Mouse (Mus musculus) WW6 (cell line): ENCODE measurements around the gene Slc25a47.
A peak's percentile ranks its signal among the peaks of the same experiment; 100 is the strongest.

Experiments used
- DNase-seq: peaks from one replicate; pipeline ENCODE4 v3.0.0-alpha.2; 2013; ENCODE audit warnings: low read depth, low spot score

Slc25a47 gene

GRCm38 (mm10) chr12:108857589-108858184 lies 21.8 kb downstream of the Slc25a47 start:
- DNase-seq, result no peak

- DNase-seq, result no peak
Measured at GRCm38 (mm10) chr12:108858486-108858885, 22.6 kb downstream of the Slc25a47 start.

GRCm38 (mm10) chr12:108865007-108865494 lies 29.2 kb downstream of the Slc25a47 start:
- no peak for DNase-seq

GRCm38 (mm10) chr12:108869575-108869974 lies 33.7 kb downstream of the Slc25a47 start:
- DNase-seq, result peak; percentile 16

GRCm38 (mm10) chr12:108873122-108873521 lies 37.3 kb downstream of the Slc25a47 start:
- no peak for DNase-seq

GRCm38 (mm10) chr12:108879138-108879537 lies 43.3 kb downstream of the Slc25a47 start:
- no peak for DNase-seq

GRCm38 (mm10) chr12:108880606-108881005 lies 44.8 kb downstream of the Slc25a47 start:
- DNase-seq, result no peak

GRCm38 (mm10) chr12:108881192-108881591 lies 45.3 kb downstream of the Slc25a47 start:
- no peak for DNase-seq

- no peak for DNase-seq
Measured at GRCm38 (mm10) chr12:108882776-108883175, 46.9 kb downstream of the Slc25a47 start.

GRCm38 (mm10) chr12:108885906-108886305 lies 50.1 kb downstream of the Slc25a47 start:
- no peak for DNase-seq

GRCm38 (mm10) chr12:108887077-108887476 lies 51.2 kb downstream of the Slc25a47 start:
- DNase-seq, result no peak

GRCm38 (mm10) chr12:108888632-108889031 lies 52.8 kb downstream of the Slc25a47 start:
- no peak for DNase-seq

- DNase-seq, result no peak
Measured at GRCm38 (mm10) chr12:108892989-108893714, 57.3 kb downstream of the Slc25a47 start, which contains the start of gene Wdr25. Wdr25 (plus strand) TSS chr12:108893631.

- DNase-seq, result peak; percentile 84
Measured at GRCm38 (mm10) chr12:108893715-108894431, 58.0 kb downstream of the Slc25a47 start, which contains the start of gene Wars. Wars (minus strand) TSS chr12:108894174.

GRCm38 (mm10) chr12:108894432-108894816 lies 58.6 kb downstream of the Slc25a47 start:
- DNase-seq, result no peak

- no peak for DNase-seq
Measured at GRCm38 (mm10) chr12:108896006-108896405, 60.2 kb downstream of the Slc25a47 start.

GRCm38 (mm10) chr12:108901346-108901745 lies 65.5 kb downstream of the Slc25a47 start:
- DNase-seq, result no peak

- peak; percentile 39 for DNase-seq
Measured at GRCm38 (mm10) chr12:108902940-108903339, 67.1 kb downstream of the Slc25a47 start.

GRCm38 (mm10) chr12:108903600-108904275 lies 67.9 kb downstream of the Slc25a47 start:
- DNase-seq, result no peak

- no peak for DNase-seq
Measured at GRCm38 (mm10) chr12:108904276-108904653, 68.4 kb downstream of the Slc25a47 start.

- no peak for DNase-seq
Measured at GRCm38 (mm10) chr12:108905620-108906302, 69.9 kb downstream of the Slc25a47 start.
